Mouse (Mus musculus) hindbrain, postnatal 0 days (tissue): ENCODE results near the gene Psmb11. TPM values are rescaled to one million over a fixed set of nuclear protein-coding genes. Genes with fewer than 3 reads are reported as not detected.
A peak's percentile ranks its signal among the peaks of the same experiment; 100 is the strongest.

ENCODE experiments used
- ATAC-seq: fragments of 200-750 bp; cut with Nextera tagmentation; 2 replicates; pipeline ENCODE4 v1.8.0; 2017; ENCODE audit warnings: mild to moderate bottlenecking, moderate TSS enrichment, moderate library complexity
- DNase-seq: peaks from one replicate; pipeline ENCODE4 v3.0.0-alpha.2; 2015; ENCODE audit warnings: low spot score
- H3K27ac ChIP-seq: fragments of 300-500 bp; sonication (generic); 2 replicates; pipeline ENCODE4 v1.5.1; 2014; ENCODE audit warnings: mild to moderate bottlenecking
- H3K27me3 ChIP-seq: fragments of 300-500 bp; sonication (generic); 2 replicates; pipeline ENCODE4 v1.6.1; 2014; ENCODE audit warnings: low read length, mixed read lengths; ENCODE audit not compliant: insufficient read depth
- H3K36me3 ChIP-seq: fragments of 300-500 bp; sonication (generic); 2 replicates; pipeline ENCODE4 v1.6.1; 2014; ENCODE audit warnings: low read length, mixed read lengths; ENCODE audit not compliant: insufficient read depth
- H3K4me1 ChIP-seq: fragments of 300-500 bp; sonication (generic); 2 replicates; pipeline ENCODE4 v1.6.1; 2014; ENCODE audit warnings: antibody characterized with exemption, low read length, mixed read lengths; ENCODE audit not compliant: insufficient read depth
- H3K4me2 ChIP-seq: fragments of 300-500 bp; sonication (generic); 2 replicates; pipeline ENCODE4 v1.6.1; 2014; ENCODE audit warnings: low read depth, mild to moderate bottlenecking, low read length, moderate library complexity, mixed read lengths
- H3K4me3 ChIP-seq: fragments of 300-500 bp; sonication (generic); 2 replicates; pipeline ENCODE4 v1.5.1; 2014; ENCODE audit warnings: low read length
- H3K9ac ChIP-seq: fragments of 300-500 bp; sonication (generic); replicated peaks from 2 replicates; pipeline ENCODE4 v1.6.1; 2014; ENCODE audit warnings: mild to moderate bottlenecking, low read length, moderate library complexity, mixed read lengths
- H3K9me3 ChIP-seq: fragments of 300-500 bp; sonication (generic); 2 replicates; pipeline ENCODE4 v1.6.1; 2016; ENCODE audit warnings: low read length, mixed read lengths
- CTCF ChIP-seq: IDR thresholded peaks from 2 replicates; pipeline ENCODE4 v1.5.1; 2016; ENCODE audit warnings: antibody characterized with exemption, control low read depth, low read depth
- WGBS: fragments of 180-500 bp; shearing (Covaris S2); extraction: QIAGEN DNeasy Blood & Tissue Kit; methylation state at CpG from one replicate; pipeline ENCODE4 v1.1.7; 2014; 5-methylcytosine and 5-hydroxymethylcytosine counted together
- microRNA counts: library from miRNA; unstranded; fragments of <30 nt; microRNA quantifications from one replicate; lab custom pipeline; 2015
- microRNA-seq, 2 experiments: library from miRNA; unstranded; fragments of <30 nt; microRNA quantifications; one replicate each; pipeline ENCODE4; 2016
- polyA plus RNA-seq: library from polyadenylated mRNA; unstranded; fragments of >200 nt; fragmentation: Nextera tagmentation; extraction: Ambion mirVana; gene quantifications from 2 replicates; pipeline ENCODE4 v1.2.1, GENCODE M21; 2015
- total RNA-seq: library from RNA; depleted of rRNA; stranded (reverse); fragments of >200 nt; gene quantifications from 2 replicates; pipeline ENCODE4 v1.2.3, GENCODE M21; 2014; rRNA removed

Gene Psmb11
- total and polyA plus RNA-seq, 2 experiments from 2014 or later = 0.05 to 0.21 TPM

- DNase-seq = peak; percentile 92
- H3K27ac ChIP-seq = peak overlapping the region; percentile 83
- H3K4me3 ChIP-seq = peak overlapping the region; percentile 76
- peak overlapping the region; percentile 82 for H3K4me2 ChIP-seq
- 0 out of 2 replicates have a peak, but pooled peaks have one; percentile 6 for TF ChIP-seq CTCF
- H3K4me1 ChIP-seq = peaks cover 10% of the 10 kb centered on the region
- no peaks in the 10 kb centered on the region for H3K9me3 ChIP-seq
- peak; percentile 86 for ATAC-seq
- H3K27me3 ChIP-seq = no peaks in the 10 kb centered on the region
- 1% methylated on average over 12 of the region's 12 CpGs for WGBS
- peaks cover 42% of the 10 kb centered on the region for H3K36me3 ChIP-seq
- H3K9ac ChIP-seq = peak overlapping the region; percentile 82
Observed at GRCm38 (mm10) chr14:54653496-54653895, 32.3 kb downstream of the Psmb11 start.

- Histone ChIP-seq H3K27ac (no peak overlapping the region), H3K4me3 (no peak overlapping the region), H3K4me1 (no peaks in the 10 kb centered on the region), H3K9ac (no peak overlapping the region), H3K9me3 (no peaks in the 10 kb centered on the region), H3K4me2 (no peak overlapping the region), H3K27me3 (no peaks in the 10 kb centered on the region), H3K36me3 (peaks cover 65% of the 10 kb centered on the region)
- ATAC-seq (no peak), DNase-seq (no peak)
- no peak for TF ChIP-seq CTCF
- WGBS = 93% methylated on average over 2 of the region's 2 CpGs
Observed at GRCm38 (mm10) chr14:54660009-54660408, 38.8 kb downstream of the Psmb11 start.

GRCm38 (mm10) chr14:54664477-54665222 is 43.4 kb downstream of the Psmb11 start:
- DNase-seq (no peak), ATAC-seq (no peak)
- Histone ChIP-seq H3K9ac (no peak overlapping the region), H3K4me1 (no peaks in the 10 kb centered on the region), H3K4me3 (no peak overlapping the region), H3K27me3 (no peaks in the 10 kb centered on the region), H3K9me3 (no peaks in the 10 kb centered on the region), H3K27ac (no peak overlapping the region), H3K4me2 (no peak overlapping the region), H3K36me3 (peaks cover 74% of the 10 kb centered on the region)
- 91% methylated on average over 10 of the region's 10 CpGs for WGBS
- TF ChIP-seq CTCF = no peak

GRCm38 (mm10) chr14:54669381-54669780 is 48.1 kb downstream of the Psmb11 start:
- peak; percentile 67 for TF ChIP-seq CTCF
- no peak for ATAC-seq
- Histone ChIP-seq H3K4me1 (no peaks in the 10 kb centered on the region), H3K4me3 (no peak overlapping the region), H3K36me3 (peaks cover 56% of the 10 kb centered on the region), H3K4me2 (no peak overlapping the region), H3K27ac (no peak overlapping the region), H3K9me3 (no peaks in the 10 kb centered on the region), H3K9ac (no peak overlapping the region), H3K27me3 (no peaks in the 10 kb centered on the region)
- peak; percentile 26 for DNase-seq
- WGBS = 78% methylated on average over 4 of the region's 4 CpGs

GRCm38 (mm10) chr14:54674317-54674716 is 53.1 kb downstream of the Psmb11 start:
- WGBS = 65% methylated on average over 2 of the region's 2 CpGs
- H3K4me1 ChIP-seq = no peaks in the 10 kb centered on the region
- no peaks in the 10 kb centered on the region for H3K9me3 ChIP-seq
- H3K27ac ChIP-seq = no peak overlapping the region
- no peak for TF ChIP-seq CTCF
- H3K4me2 ChIP-seq = no peak overlapping the region
- H3K4me3 ChIP-seq = no peak overlapping the region
- ATAC-seq (no peak), DNase-seq (no peak)
- peaks cover 49% of the 10 kb centered on the region for H3K36me3 ChIP-seq
- no peaks in the 10 kb centered on the region for H3K27me3 ChIP-seq
- no peak overlapping the region for H3K9ac ChIP-seq

- no peak for TF ChIP-seq CTCF
- DNase-seq (no peak), ATAC-seq (no peak)
- H3K4me2 ChIP-seq = no peak overlapping the region
- H3K27ac ChIP-seq = no peak overlapping the region
- H3K9ac ChIP-seq = no peak overlapping the region
- H3K27me3 ChIP-seq = no peaks in the 10 kb centered on the region
- H3K4me1 ChIP-seq = no peaks in the 10 kb centered on the region
- 85% methylated on average over 5 of the region's 5 CpGs for WGBS
- no peak overlapping the region for H3K4me3 ChIP-seq
- H3K9me3 ChIP-seq = no peaks in the 10 kb centered on the region
- peaks cover 50% of the 10 kb centered on the region for H3K36me3 ChIP-seq
Observed at GRCm38 (mm10) chr14:54676290-54676689, 55.1 kb downstream of the Psmb11 start.

- no peaks in the 10 kb centered on the region for H3K4me1 ChIP-seq
- H3K27ac ChIP-seq = no peak overlapping the region
- no peaks in the 10 kb centered on the region for H3K9me3 ChIP-seq
- WGBS = 82% methylated on average over 16 of the region's 16 CpGs
- H3K9ac ChIP-seq = no peak overlapping the region
- no peak overlapping the region for H3K4me3 ChIP-seq
- ATAC-seq = no peak
- no peak for DNase-seq
- H3K4me2 ChIP-seq = no peak overlapping the region
- H3K36me3 ChIP-seq = peaks cover 34% of the 10 kb centered on the region
- no peaks in the 10 kb centered on the region for H3K27me3 ChIP-seq
- TF ChIP-seq CTCF = no peak
Observed at GRCm38 (mm10) chr14:54678657-54679304, 57.5 kb downstream of the Psmb11 start.

MicroRNAs encoded within 50 kb of the gene (microRNA counts, 519-probe panel; counts per million panel counts)
- microRNA mmu-miR-686 (lab: Ali Mortazavi, UCI) = not detected

Small RNAs within 50 kb of the gene (microRNA-seq; reads per million reads assigned to microRNA genes)
- gene Mir686 = 0 reads per million in 2 experiments
- gene Mir6948 = 0.36 to 1.1 reads per million in 2 experiments

Other genes with a start within 250 kb of the Psmb11 start
- gene Slc7a7, start 203.7 kb upstream of the Psmb11 start, total RNA-seq = 3.7 and 4.5 TPM in 2 replicates
- gene Slc7a7, start 203.7 kb upstream of the Psmb11 start, polyA plus RNA-seq = 3.6 TPM in 2 replicates
- 113 and 129 TPM in 2 replicates for gene Mrpl52, start 194.5 kb upstream of the Psmb11 start, total RNA-seq
- gene Mrpl52, start 194.5 kb upstream of the Psmb11 start, polyA plus RNA-seq = 266 and 297 TPM in 2 replicates
- gene Mmp14, start 189.8 kb upstream of the Psmb11 start, total RNA-seq = 50.1 and 53.3 TPM in 2 replicates
- gene Mmp14, start 189.8 kb upstream of the Psmb11 start, polyA plus RNA-seq = 44.5 and 47.2 TPM in 2 replicates
- 57.7 and 62.5 TPM in 2 replicates for gene Lrp10, start 157.3 kb upstream of the Psmb11 start, total RNA-seq
- 36.0 and 38.8 TPM in 2 replicates for gene Lrp10, start 157.3 kb upstream of the Psmb11 start, polyA plus RNA-seq
- gene Rem2, start 145.3 kb upstream of the Psmb11 start, total RNA-seq = 28.1 and 32.8 TPM in 2 replicates
- 25.2 and 25.3 TPM in 2 replicates for gene Rem2, start 145.3 kb upstream of the Psmb11 start, polyA plus RNA-seq
- 62.4 and 63.7 TPM in 2 replicates for gene Prmt5, start 103.9 kb upstream of the Psmb11 start, total RNA-seq
- gene Prmt5, start 103.9 kb upstream of the Psmb11 start, polyA plus RNA-seq = 76.1 and 76.2 TPM in 2 replicates
- 19.1 and 28.9 TPM in 2 replicates for gene Haus4, start 66.8 kb upstream of the Psmb11 start, total RNA-seq
- 21.2 and 23.8 TPM in 2 replicates for gene Haus4, start 66.8 kb upstream of the Psmb11 start, polyA plus RNA-seq
- 9.8 and 11.2 TPM in 2 replicates for gene Ajuba, start 43.9 kb upstream of the Psmb11 start, total RNA-seq
- 5.7 and 6.1 TPM in 2 replicates for gene Ajuba, start 43.9 kb upstream of the Psmb11 start, polyA plus RNA-seq
- gene 4931414P19Rik, start 15.4 kb upstream of the Psmb11 start, total RNA-seq = 4.8 and 6.8 TPM in 2 replicates
- 2.5 and 3.9 TPM in 2 replicates for gene 4931414P19Rik, start 15.4 kb upstream of the Psmb11 start, polyA plus RNA-seq
- 181 and 204 TPM in 2 replicates for gene Psmb5, start 3.4 kb upstream of the Psmb11 start, total RNA-seq
- 411 and 417 TPM in 2 replicates for gene Psmb5, start 3.4 kb upstream of the Psmb11 start, polyA plus RNA-seq
- gene Gm17606, start 19.5 kb downstream of the Psmb11 start, total RNA-seq = not detected in 2 replicates
- not detected in 2 replicates for gene Gm17606, start 19.5 kb downstream of the Psmb11 start, polyA plus RNA-seq
- gene Cdh24, start 19.9 kb downstream of the Psmb11 start, total RNA-seq = 42.7 and 49.2 TPM in 2 replicates
- 7.2 and 7.6 TPM in 2 replicates for gene Cdh24, start 19.9 kb downstream of the Psmb11 start, polyA plus RNA-seq
- 29.6 and 37.9 TPM in 2 replicates for gene 1700123O20Rik, start 64.8 kb downstream of the Psmb11 start, total RNA-seq
- 64.1 and 67.7 TPM in 2 replicates for gene 1700123O20Rik, start 64.8 kb downstream of the Psmb11 start, polyA plus RNA-seq
- 101 and 118 TPM in 2 replicates for gene Acin1, start 65.5 kb downstream of the Psmb11 start, total RNA-seq
- 102 and 106 TPM in 2 replicates for gene Acin1, start 65.5 kb downstream of the Psmb11 start, polyA plus RNA-seq
- gene Gm29776, start 77.4 kb downstream of the Psmb11 start, total RNA-seq = 0.31 and 0.61 TPM in 2 replicates
- gene Gm29776, start 77.4 kb downstream of the Psmb11 start, polyA plus RNA-seq = 0.26 and 0.28 TPM in 2 replicates
- not detected in 2 replicates for gene Cebpe, start 90.7 kb downstream of the Psmb11 start, total RNA-seq
- not detected in 2 replicates for gene Cebpe, start 90.7 kb downstream of the Psmb11 start, polyA plus RNA-seq
- gene Slc7a8, start 160.5 kb downstream of the Psmb11 start, total RNA-seq = 8.9 and 10.6 TPM in 2 replicates
- gene Slc7a8, start 160.5 kb downstream of the Psmb11 start, polyA plus RNA-seq = 7.9 and 9.3 TPM in 2 replicates
- gene Rnf212b, start 192.7 kb downstream of the Psmb11 start, total RNA-seq = not detected in 2 replicates
- not detected in 2 replicates for gene Rnf212b, start 192.7 kb downstream of the Psmb11 start, polyA plus RNA-seq
- gene Homez, start 249.5 kb downstream of the Psmb11 start, total RNA-seq = 7.8 and 9.6 TPM in 2 replicates
- 9.0 and 9.3 TPM in 2 replicates for gene Homez, start 249.5 kb downstream of the Psmb11 start, polyA plus RNA-seq